Mouse (Mus musculus) liver, postnatal 0 days (tissue): ENCODE data around the gene Comp. TPM values are rescaled to one million over a fixed set of nuclear protein-coding genes. Genes with fewer than 3 reads are reported as not detected.

Experiments
- ATAC-seq: fragments of 200-750 bp; cut with Nextera tagmentation; 2 replicates; pipeline ENCODE4 v1.8.0; 2017; ENCODE audit warnings: mild to moderate bottlenecking, moderate library complexity
- DNase-seq: peaks from one replicate; pipeline ENCODE4 v3.0.0-alpha.2; 2016
- H3K27ac ChIP-seq: fragments of 300-500 bp; sonication (generic); 2 replicates; pipeline ENCODE4 v1.5.1; 2014; ENCODE audit warnings: antibody characterized with exemption, moderate library complexity, mild to moderate bottlenecking, low read depth
- H3K27me3 ChIP-seq: fragments of 300-500 bp; sonication (generic); 2 replicates; pipeline ENCODE4 v1.6.1; 2014; ENCODE audit warnings: low read length, control low read depth, mixed read lengths; ENCODE audit not compliant: insufficient read depth
- H3K36me3 ChIP-seq: fragments of 300-500 bp; sonication (generic); replicated peaks from 2 replicates; pipeline ENCODE4 v1.6.1; 2014; ENCODE audit warnings: mild to moderate bottlenecking, control low read depth, low read length, moderate library complexity, mixed read lengths; ENCODE audit not compliant: insufficient read depth
- H3K4me1 ChIP-seq: fragments of 300-500 bp; sonication (generic); 2 replicates; pipeline ENCODE4 v1.6.1; 2014; ENCODE audit warnings: antibody characterized with exemption, mild to moderate bottlenecking, control low read depth; ENCODE audit not compliant: insufficient read depth
- H3K4me2 ChIP-seq: fragments of 300-500 bp; sonication (generic); 2 replicates; pipeline ENCODE4 v1.6.1; 2014; ENCODE audit warnings: low read depth, mild to moderate bottlenecking, low read length, moderate library complexity, mixed read lengths
- H3K4me3 ChIP-seq: fragments of 300-500 bp; sonication (generic); 2 replicates; pipeline ENCODE4 v1.5.1; 2014; ENCODE audit warnings: low read depth, low read length
- H3K9ac ChIP-seq: fragments of 300-500 bp; sonication (generic); replicated peaks from 2 replicates; pipeline ENCODE4 v1.6.1; 2014; ENCODE audit warnings: mild to moderate bottlenecking, moderate library complexity
- H3K9me3 ChIP-seq: fragments of 300-500 bp; sonication (generic); 2 replicates; pipeline ENCODE4 v1.6.1; 2016; ENCODE audit warnings: mild to moderate bottlenecking, control low read depth, low read length, mixed read lengths
- CTCF ChIP-seq: sonication (generic); IDR thresholded peaks from 2 replicates; pipeline ENCODE4 v1.5.1; 2016; ENCODE audit warnings: antibody characterized with exemption, low read depth
- EP300 ChIP-seq: IDR thresholded peaks from 2 replicates; pipeline ENCODE4 v1.6.1; 2016; ENCODE audit warnings: antibody characterized with exemption, low read depth, mild to moderate bottlenecking
- WGBS: fragments of 180-500 bp; shearing (Covaris S2); extraction: QIAGEN DNeasy Blood & Tissue Kit; methylation state at CpG from one replicate; pipeline ENCODE4 v1.1.7; 2014; ENCODE audit not compliant: insufficient replicate concordance; 5-methylcytosine and 5-hydroxymethylcytosine counted together
- polyA plus RNA-seq: library from polyadenylated mRNA; unstranded; fragments of >200 nt; fragmentation: Nextera tagmentation; extraction: Ambion mirVana; gene quantifications from 2 replicates; pipeline ENCODE4 v1.2.1, GENCODE M21; 2015

The Comp gene
- polyA plus RNA-seq, 1 experiment from 2014 or later: 4.0 TPM

DNA sequence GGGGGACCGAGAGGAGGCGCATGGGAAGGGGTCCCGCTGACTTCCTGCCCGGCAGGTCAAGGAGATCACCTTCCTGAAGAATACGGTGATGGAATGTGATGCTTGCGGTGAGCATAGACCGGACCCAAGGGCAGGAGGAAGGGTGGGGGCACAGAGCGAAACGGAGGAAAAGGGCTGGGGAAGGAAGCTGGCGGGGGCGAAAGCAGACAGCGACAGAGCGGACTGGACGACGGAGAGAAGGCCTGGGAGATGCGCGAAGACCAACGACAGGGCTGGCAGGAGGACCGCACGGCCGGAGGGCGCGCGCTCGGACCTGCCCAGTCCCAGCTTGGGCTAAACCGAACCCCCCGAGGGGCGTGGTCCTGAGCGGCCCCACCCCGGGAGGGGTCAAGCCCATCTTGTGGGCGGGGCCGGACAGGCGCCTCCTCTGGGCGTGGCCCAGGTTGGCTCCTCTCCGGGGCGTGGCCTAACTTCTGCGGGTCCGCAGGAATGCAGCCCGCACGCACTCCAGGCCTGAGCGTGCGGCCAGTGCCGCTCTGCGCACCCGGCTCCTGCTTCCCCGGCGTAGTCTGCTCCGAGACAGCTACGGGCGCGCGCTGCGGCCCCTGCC lies 1.1 kb downstream of the Comp start:
- Histone ChIP-seq H3K9me3 (no peaks in the 10 kb centered on the region), H3K36me3 (no peaks in the 10 kb centered on the region), H3K27ac (no peak overlapping the region), H3K27me3 (peaks cover 75% of the 10 kb centered on the region), H3K4me1 (peaks cover 26% of the 10 kb centered on the region), H3K9ac (no peak overlapping the region), H3K4me3 (peak overlapping the region; percentile 53), H3K4me2 (peak overlapping the region; percentile 68)
- peak; percentile 88 for DNase-seq
- TF ChIP-seq EP300 (no peak), CTCF (no peak)
- under 1% methylated on average over 34 of the region's 53 CpGs for WGBS
- peak; percentile 77 for ATAC-seq

DNA sequence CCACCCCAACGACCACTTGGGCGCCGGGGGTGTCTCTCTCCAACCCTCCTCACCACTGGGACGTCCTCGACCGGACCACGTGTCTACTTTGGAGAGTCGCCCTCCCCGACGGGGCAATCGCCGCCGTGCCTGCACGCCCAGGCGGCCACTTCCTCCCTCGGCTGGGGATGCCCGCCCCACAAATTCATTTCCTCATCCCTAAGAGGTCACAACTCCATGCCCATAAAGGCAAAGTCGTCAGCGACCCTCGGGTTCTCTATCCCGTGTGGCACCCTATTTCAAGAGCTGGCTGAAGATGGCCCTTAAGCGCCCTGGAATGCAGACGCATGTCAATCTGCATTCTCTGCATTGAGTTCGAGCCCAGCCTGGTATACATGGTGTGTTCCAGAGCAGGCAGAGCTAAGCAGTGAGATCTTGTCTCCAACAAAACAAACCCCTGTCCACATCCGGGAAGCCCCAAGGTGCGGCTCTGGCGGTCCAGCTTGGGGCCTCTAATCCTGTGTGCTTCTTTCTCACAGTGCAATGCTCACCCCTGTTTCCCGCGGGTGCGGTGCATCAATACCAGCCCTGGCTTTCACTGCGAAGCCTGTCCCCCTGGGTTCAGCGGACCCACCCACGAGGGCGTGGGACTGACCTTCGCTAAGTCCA lies 2.0 kb downstream of the Comp start:
- DNase-seq (peak; percentile 41), ATAC-seq (peak; percentile 8; the same call in 1 of the 2 replicates)
- peaks cover 26% of the 10 kb centered on the region for H3K4me1 ChIP-seq
- no peaks in the 10 kb centered on the region for H3K9me3 ChIP-seq
- no peak for TF ChIP-seq EP300
- no peak for TF ChIP-seq CTCF
- 5% methylated on average over 35 of the region's 35 CpGs for WGBS
- H3K9ac ChIP-seq: no peak overlapping the region
- H3K4me3 ChIP-seq: peak overlapping the region; percentile 53
- H3K36me3 ChIP-seq: no peaks in the 10 kb centered on the region
- peaks cover 77% of the 10 kb centered on the region for H3K27me3 ChIP-seq
- peak overlapping the region; percentile 68; the same call in 1 of the 2 replicates for H3K4me2 ChIP-seq
- no peak overlapping the region for H3K27ac ChIP-seq

DNA sequence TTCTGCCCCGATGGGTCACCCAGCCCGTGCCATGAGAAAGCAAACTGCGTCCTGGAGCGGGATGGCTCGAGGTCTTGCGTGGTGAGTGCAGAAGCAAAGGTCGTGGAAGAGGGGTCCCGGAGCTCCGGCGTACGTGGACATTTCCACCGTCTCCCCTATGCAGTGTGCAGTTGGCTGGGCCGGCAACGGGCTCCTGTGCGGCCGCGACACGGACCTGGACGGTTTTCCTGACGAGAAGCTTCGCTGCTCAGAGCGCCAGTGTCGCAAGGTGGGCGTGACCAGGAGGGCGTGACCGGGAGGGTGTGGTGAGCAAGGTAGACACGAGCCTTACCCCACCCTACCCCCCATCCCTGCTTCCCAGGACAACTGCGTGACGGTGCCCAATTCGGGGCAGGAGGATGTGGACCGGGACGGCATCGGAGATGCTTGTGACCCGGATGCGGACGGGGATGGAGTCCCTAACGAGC lies 3.0 kb downstream of the Comp start:
- peaks cover 77% of the 10 kb centered on the region for H3K27me3 ChIP-seq
- H3K4me2 ChIP-seq: peak overlapping the region; percentile 20
- H3K36me3 ChIP-seq: no peaks in the 10 kb centered on the region
- WGBS: 6% methylated on average over 37 of the region's 37 CpGs
- TF ChIP-seq CTCF (no peak), EP300 (no peak)
- DNase-seq (peak; percentile 66), ATAC-seq (no peak)
- H3K4me1 ChIP-seq: peaks cover 26% of the 10 kb centered on the region
- peak overlapping the region; percentile 24 for H3K4me3 ChIP-seq
- no peak overlapping the region for H3K27ac ChIP-seq
- no peak overlapping the region for H3K9ac ChIP-seq
- H3K9me3 ChIP-seq: no peaks in the 10 kb centered on the region

DNA sequence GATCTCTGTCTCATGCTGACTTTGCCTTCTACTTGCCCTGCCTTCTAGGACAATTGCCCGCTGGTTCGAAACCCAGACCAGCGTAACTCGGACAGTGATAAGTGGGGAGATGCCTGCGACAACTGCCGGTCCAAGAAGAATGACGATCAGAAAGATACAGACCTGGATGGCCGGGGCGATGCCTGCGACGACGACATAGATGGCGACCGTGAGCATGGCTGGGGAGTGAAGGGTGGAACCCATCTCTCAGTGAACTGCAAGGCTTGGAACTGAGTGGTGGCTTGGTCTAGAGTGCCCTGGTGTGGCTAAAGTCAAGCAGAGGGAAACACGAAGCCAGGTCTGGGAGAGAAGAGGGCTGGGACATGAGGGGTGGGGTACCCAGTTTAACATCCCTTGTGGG lies 3.7 kb downstream of the Comp start:
- Histone ChIP-seq H3K4me1 (peaks cover 26% of the 10 kb centered on the region), H3K4me3 (no peak overlapping the region), H3K36me3 (no peaks in the 10 kb centered on the region), H3K9me3 (no peaks in the 10 kb centered on the region), H3K4me2 (no peak overlapping the region), H3K27ac (no peak overlapping the region), H3K9ac (no peak overlapping the region), H3K27me3 (peaks cover 71% of the 10 kb centered on the region)
- DNase-seq (no peak), ATAC-seq (no peak)
- TF ChIP-seq EP300 (no peak), CTCF (no peak; the same call in none of the 2 replicates)
- 11% methylated on average over 15 of the region's 15 CpGs for WGBS

DNA sequence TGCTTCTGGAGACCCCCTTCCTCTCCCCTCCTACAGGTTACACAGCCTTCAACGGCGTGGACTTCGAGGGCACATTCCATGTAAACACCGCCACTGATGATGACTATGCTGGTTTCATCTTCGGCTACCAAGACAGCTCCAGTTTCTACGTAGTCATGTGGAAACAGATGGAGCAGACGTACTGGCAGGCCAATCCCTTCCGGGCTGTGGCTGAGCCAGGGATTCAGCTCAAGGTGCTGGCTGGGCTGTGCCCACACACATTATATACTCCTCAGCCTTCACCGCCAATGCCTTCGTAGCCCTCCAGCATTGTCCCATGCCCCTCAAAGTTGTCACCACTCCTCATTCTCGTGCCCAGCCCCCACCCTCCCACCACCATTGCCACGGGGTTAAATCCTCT lies 6.7 kb downstream of the Comp start:
- Histone ChIP-seq H3K27me3 (peaks cover 41% of the 10 kb centered on the region), H3K27ac (no peak overlapping the region)

DNA sequence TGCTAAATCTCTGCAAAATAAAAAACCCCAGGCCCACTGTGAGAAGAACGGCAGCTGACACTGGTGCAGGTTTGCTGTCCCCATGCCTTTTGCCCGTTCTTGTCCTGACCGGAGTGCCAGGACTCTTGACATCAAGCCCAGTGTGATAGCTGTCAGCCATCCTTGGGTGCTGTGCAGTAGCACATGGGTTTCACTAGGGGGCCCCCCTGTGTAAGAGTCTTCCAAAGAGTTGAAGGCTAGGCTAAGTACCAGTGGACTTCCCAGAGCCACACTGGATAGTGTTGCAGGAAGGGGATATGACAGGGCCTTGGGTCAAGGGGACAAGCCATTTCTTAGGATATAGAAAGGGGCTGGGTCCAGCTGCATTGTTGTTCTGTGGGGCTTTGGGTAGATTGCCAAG lies 9.9 kb downstream of the Comp start:
- no peak overlapping the region for H3K4me2 ChIP-seq
- WGBS: 24% methylated on average over 3 of the region's 3 CpGs
- no peaks in the 10 kb centered on the region for H3K9me3 ChIP-seq
- peaks cover 9% of the 10 kb centered on the region; the same call in 1 of the 2 replicates for H3K27me3 ChIP-seq
- peaks cover 3% of the 10 kb centered on the region; the same call in 1 of the 2 replicates for H3K36me3 ChIP-seq
- TF ChIP-seq CTCF (peak; percentile 92), EP300 (no peak)
- DNase-seq (peak; percentile 74), ATAC-seq (peak; percentile 79)
- no peak overlapping the region for H3K27ac ChIP-seq
- H3K9ac ChIP-seq: no peak overlapping the region
- H3K4me3 ChIP-seq: no peak overlapping the region
- no peaks in the 10 kb centered on the region for H3K4me1 ChIP-seq

More for the DNA sequence above, 6.7 kb downstream of the Comp start:
- TF ChIP-seq EP300 (no peak), CTCF (no peak)
- Histone ChIP-seq H3K4me2 (no peak overlapping the region), H3K9me3 (no peaks in the 10 kb centered on the region), H3K4me1 (peaks cover 16% of the 10 kb centered on the region), H3K36me3 (no peaks in the 10 kb centered on the region), H3K9ac (no peak overlapping the region), H3K4me3 (no peak overlapping the region)
- no peak for DNase-seq
- no peak for ATAC-seq
- WGBS: 76% methylated on average over 12 of the region's 12 CpGs
